Mouse (Mus musculus): ENCODE data around the gene Emilin2.

GRCm38 (mm10) chr17:71311340-71312171 is at the start of gene Emilin2:
- TF ChIP-seq POLR2A (IDR thresholded peaks at IDR 0.05; ENCODE audit: low read depth, low read length) (no peak), CTCF (conservative IDR thresholded peaks at IDR 0.05 in 1 of 2, IDR thresholded peaks at IDR 0.05 in 1 of 2; ENCODE audit: low read depth in 2 of 2, low read length in 2 of 2) (peak in 1 of 2 experiments; percentile 50; a peak in 2 of 4 replicates)

Data from CH12.LX (cell line).